Mouse (Mus musculus) limb, embryonic 13.5 days (tissue): ENCODE results near the gene Scube1. TPM values are rescaled to one million over a fixed set of nuclear protein-coding genes. Genes with fewer than 3 reads are reported as not detected.

Experiments used
- ATAC-seq: fragments of 200-750 bp; cut with Nextera tagmentation; 2 replicates; pipeline ENCODE4 v1.8.0; 2017; ENCODE audit warnings: low read depth, moderate number of reproducible peaks, moderate TSS enrichment; ENCODE audit not compliant: low FRiP score
- H3K27ac ChIP-seq: fragments of 300-500 bp; sonication (generic); 2 replicates; pipeline ENCODE4 v1.5.1; 2015; ENCODE audit warnings: inconsistent platforms, mild to moderate bottlenecking, moderate library complexity
- H3K27me3 ChIP-seq: fragments of 300-500 bp; sonication (generic); 2 replicates; pipeline ENCODE4 v1.6.1; 2015; ENCODE audit warnings: mild to moderate bottlenecking, inconsistent platforms
- H3K36me3 ChIP-seq: fragments of 300-500 bp; sonication (generic); 2 replicates; pipeline ENCODE4 v1.6.1; 2015; ENCODE audit warnings: inconsistent platforms, mild to moderate bottlenecking, moderate library complexity
- H3K4me1 ChIP-seq: fragments of 300-500 bp; sonication (generic); 2 replicates; pipeline ENCODE4 v1.6.1; 2015; ENCODE audit warnings: inconsistent platforms
- H3K4me2 ChIP-seq: fragments of 300-500 bp; sonication (generic); replicated peaks from 2 replicates; pipeline ENCODE4 v1.6.1; 2015; ENCODE audit warnings: inconsistent platforms, mild to moderate bottlenecking, moderate library complexity
- H3K4me3 ChIP-seq: fragments of 300-500 bp; sonication (generic); 2 replicates; pipeline ENCODE4 v1.5.1; 2015; ENCODE audit warnings: moderate library complexity, mild to moderate bottlenecking, inconsistent platforms
- H3K9ac ChIP-seq: fragments of 300-500 bp; sonication (generic); 2 replicates; pipeline ENCODE4 v1.6.1; 2015; ENCODE audit warnings: mild to moderate bottlenecking, inconsistent platforms
- H3K9me3 ChIP-seq: fragments of 300-500 bp; sonication (generic); 2 replicates; pipeline ENCODE4 v1.6.1; 2016; ENCODE audit warnings: inconsistent platforms
- WGBS: fragments of 180-500 bp; shearing (Covaris S2); methylation state at CpG from one replicate; pipeline ENCODE4 v1.1.7; 2015; 5-methylcytosine and 5-hydroxymethylcytosine counted together
- polyA plus RNA-seq: library from polyadenylated mRNA; unstranded; fragments of >200 nt; fragmentation: Nextera tagmentation; extraction: Ambion mirVana; gene quantifications from 2 replicates; pipeline ENCODE4 v1.2.1, GENCODE M21; 2015

Scube1 gene
- polyA plus RNA-seq, 1 experiment from 2014 or later: 22.0 TPM

DNA sequence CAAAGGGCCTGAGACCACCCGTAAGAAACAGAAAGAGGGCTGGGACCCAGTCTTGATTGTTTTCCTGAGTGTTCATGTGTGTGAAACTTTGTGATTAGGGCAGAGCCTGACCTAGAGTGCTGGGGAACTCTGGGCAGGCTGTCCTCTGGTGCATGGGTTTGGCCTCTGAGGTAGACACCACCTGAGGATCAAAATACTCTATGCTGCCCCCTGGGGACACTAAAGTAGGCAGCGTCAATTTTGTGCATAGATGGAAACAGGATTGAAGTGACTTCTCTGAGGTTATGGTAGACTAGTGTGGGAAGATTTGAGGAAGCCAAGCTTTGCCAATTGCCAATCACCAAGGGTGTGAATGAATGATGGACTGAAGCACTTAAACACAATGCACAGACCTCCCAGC, 154.2 kb downstream of the Scube1 start:
- Histone ChIP-seq H3K27me3 (no peaks in the 10 kb centered on the region), H3K9ac (no peak overlapping the region), H3K4me2 (no peak overlapping the region), H3K9me3 (no peaks in the 10 kb centered on the region), H3K27ac (no peak overlapping the region), H3K36me3 (peaks cover 19% of the 10 kb centered on the region), H3K4me3 (no peak overlapping the region), H3K4me1 (no peaks in the 10 kb centered on the region)
- ATAC-seq: no peak
- WGBS: 60% methylated on average over 2 of the region's 2 CpGs

DNA sequence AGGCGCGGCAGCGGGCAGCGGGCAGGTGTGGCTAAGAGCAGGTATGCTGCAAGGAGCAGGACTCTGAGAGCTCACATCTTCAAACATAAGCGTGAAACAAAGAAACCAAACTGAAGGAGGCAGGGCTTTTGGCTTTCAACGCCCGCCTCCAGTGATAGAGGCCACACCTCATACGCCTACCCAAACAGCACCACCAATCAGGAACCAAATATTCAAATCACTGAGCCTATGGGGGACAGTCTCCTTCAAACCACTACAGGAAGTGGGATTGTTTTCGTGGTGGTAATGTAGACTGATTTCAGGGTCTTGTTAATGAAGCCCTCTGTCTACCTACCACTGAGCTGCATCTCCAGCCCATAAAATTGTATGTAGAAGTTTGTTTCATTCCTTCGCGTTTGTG, 155.1 kb downstream of the Scube1 start:
- Histone ChIP-seq H3K4me3 (no peak overlapping the region), H3K4me1 (no peaks in the 10 kb centered on the region), H3K9ac (no peak overlapping the region), H3K9me3 (no peaks in the 10 kb centered on the region), H3K36me3 (peaks cover 9% of the 10 kb centered on the region), H3K27ac (no peak overlapping the region), H3K27me3 (no peaks in the 10 kb centered on the region), H3K4me2 (no peak overlapping the region)
- no peak for ATAC-seq
- WGBS: 63% methylated on average over 11 of the region's 11 CpGs

GRCm38 (mm10) chr15:83568544-83568943, 156.3 kb downstream of the Scube1 start:
- H3K4me2 ChIP-seq: no peak overlapping the region

DNA sequence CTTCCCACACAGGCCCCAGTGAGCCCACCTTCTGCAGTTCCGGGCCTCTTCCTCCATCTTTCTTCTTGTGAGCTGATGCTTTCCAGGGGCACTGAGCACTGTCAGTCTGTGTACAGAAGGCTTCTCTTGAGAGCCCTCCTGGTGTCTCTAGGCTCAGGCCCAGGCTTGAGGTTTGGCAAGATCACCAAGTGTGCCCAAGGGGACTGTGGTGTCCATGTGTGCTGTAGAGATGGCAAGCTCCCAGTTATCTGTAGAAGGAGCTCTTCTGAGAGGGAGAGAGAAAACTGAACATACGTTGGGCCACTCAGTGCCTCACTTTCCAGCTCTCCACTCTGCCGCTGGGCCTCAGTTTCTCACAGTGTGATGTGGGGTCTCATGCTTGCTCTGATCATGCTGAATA, 157.1 kb downstream of the Scube1 start:
- no peak for ATAC-seq
- WGBS: 84% methylated on average over 3 of the region's 3 CpGs
- H3K27ac ChIP-seq: no peak overlapping the region
- no peaks in the 10 kb centered on the region for H3K27me3 ChIP-seq
- H3K4me3 ChIP-seq: no peak overlapping the region
- no peak overlapping the region for H3K4me2 ChIP-seq
- no peaks in the 10 kb centered on the region for H3K9me3 ChIP-seq
- no peaks in the 10 kb centered on the region for H3K36me3 ChIP-seq
- no peak overlapping the region for H3K9ac ChIP-seq
- peaks cover 17% of the 10 kb centered on the region for H3K4me1 ChIP-seq

More at GRCm38 (mm10) chr15:83568544-83568943, 156.3 kb downstream of the Scube1 start:
- peaks cover 9% of the 10 kb centered on the region for H3K4me1 ChIP-seq
- H3K27me3 ChIP-seq: no peaks in the 10 kb centered on the region
- H3K36me3 ChIP-seq: no peaks in the 10 kb centered on the region
- 90% methylated on average over 5 of the region's 5 CpGs for WGBS
- H3K27ac ChIP-seq: no peak overlapping the region
- no peaks in the 10 kb centered on the region for H3K9me3 ChIP-seq
- no peak overlapping the region for H3K4me3 ChIP-seq
- ATAC-seq: no peak
- H3K9ac ChIP-seq: no peak overlapping the region

DNA sequence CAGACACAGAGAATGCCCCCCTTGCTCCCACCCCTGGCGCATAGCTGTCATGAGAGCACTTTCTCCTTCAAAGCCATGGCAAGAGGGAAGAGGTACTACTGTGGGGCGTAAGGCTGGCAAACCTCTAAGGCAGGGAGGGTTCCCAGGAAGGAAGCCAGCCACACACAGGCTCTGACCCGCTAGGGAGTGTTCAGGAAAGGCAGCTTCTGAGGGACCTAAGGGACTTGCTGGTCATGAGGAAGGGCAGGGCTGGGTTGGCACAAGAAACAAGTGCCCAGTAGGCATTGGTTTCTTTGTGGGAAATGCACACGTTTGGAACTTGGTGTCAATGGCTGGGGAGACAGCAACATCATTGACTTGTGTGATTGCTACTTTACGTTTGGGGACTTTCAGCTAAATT, 158.8 kb downstream of the Scube1 start:
- H3K36me3 ChIP-seq: no peaks in the 10 kb centered on the region
- ATAC-seq: no peak
- WGBS: 79% methylated on average over 5 of the region's 5 CpGs
- no peak overlapping the region for H3K4me3 ChIP-seq
- no peak overlapping the region for H3K9ac ChIP-seq
- no peaks in the 10 kb centered on the region for H3K9me3 ChIP-seq
- peaks cover 20% of the 10 kb centered on the region for H3K4me1 ChIP-seq
- H3K27me3 ChIP-seq: peaks cover 3% of the 10 kb centered on the region; the same call in 1 of the 2 replicates
- no peak overlapping the region for H3K4me2 ChIP-seq
- H3K27ac ChIP-seq: no peak overlapping the region; the same call in 1 of the 2 replicates

DNA sequence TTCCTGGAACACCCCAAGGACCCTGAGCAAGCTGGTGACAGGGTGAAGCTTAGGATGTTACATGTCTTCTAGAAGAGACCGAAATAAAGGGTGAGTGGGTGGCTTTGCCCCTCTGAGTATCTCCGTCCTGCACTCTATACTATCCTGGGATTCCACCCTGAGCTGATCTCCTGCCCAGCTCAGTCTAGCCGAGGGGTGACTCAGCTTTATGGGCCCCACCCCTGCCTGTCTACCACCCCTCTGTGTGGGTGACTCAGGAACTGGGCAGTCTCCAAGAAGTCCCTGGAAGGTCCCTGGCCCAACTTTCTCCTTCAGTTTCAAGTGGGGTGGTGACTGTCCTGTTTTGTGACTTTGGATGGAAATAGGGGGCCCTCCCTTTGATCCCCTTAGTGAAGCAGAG, 159.4 kb downstream of the Scube1 start:
- no peak for ATAC-seq
- no peak overlapping the region for H3K4me3 ChIP-seq
- H3K27ac ChIP-seq: no peak overlapping the region
- no peak overlapping the region for H3K9ac ChIP-seq
- no peak overlapping the region for H3K4me2 ChIP-seq
- H3K27me3 ChIP-seq: peaks cover 3% of the 10 kb centered on the region; the same call in 1 of the 2 replicates
- H3K4me1 ChIP-seq: peaks cover 20% of the 10 kb centered on the region
- 79% methylated on average over 3 of the region's 3 CpGs for WGBS
- no peaks in the 10 kb centered on the region for H3K36me3 ChIP-seq
- H3K9me3 ChIP-seq: no peaks in the 10 kb centered on the region

- ATAC-seq: no peak; the same call in 1 of the 2 replicates
- Histone ChIP-seq H3K27ac (peak overlapping the region; percentile 34; the same call in 1 of the 2 replicates), H3K4me3 (peak overlapping the region; percentile 50), H3K9me3 (no peaks in the 10 kb centered on the region), H3K4me2 (peak overlapping the region; percentile 98), H3K36me3 (no peaks in the 10 kb centered on the region), H3K4me1 (peaks cover 20% of the 10 kb centered on the region), H3K27me3 (peaks cover 3% of the 10 kb centered on the region; the same call in 1 of the 2 replicates), H3K9ac (peak overlapping the region; percentile 76)
- 2% methylated on average over 27 of the region's 27 CpGs for WGBS
Measured at GRCm38 (mm10) chr15:83563857-83564651, 160.8 kb downstream of the Scube1 start.

- H3K9me3 ChIP-seq: no peaks in the 10 kb centered on the region
- H3K4me1 ChIP-seq: peaks cover 20% of the 10 kb centered on the region
- ATAC-seq: peak; percentile 41; the same call in 1 of the 2 replicates
- no peaks in the 10 kb centered on the region for H3K36me3 ChIP-seq
- peak within 1 kb of the TSS; percentile 98 for H3K4me2 ChIP-seq
- 1% methylated on average over 28 of the region's 28 CpGs for whole genome bisulfite sequencing
- peak within 1 kb of the TSS; percentile 61 for H3K27ac ChIP-seq
- H3K27me3 ChIP-seq: peaks cover 3% of the 10 kb centered on the region; the same call in 1 of the 2 replicates
- H3K4me3 ChIP-seq: peak within 1 kb of the TSS; percentile 50
- peak within 1 kb of the TSS; percentile 76 for H3K9ac ChIP-seq
Measured at GRCm38 (mm10) chr15:83563327-83563856, 161.4 kb downstream of the Scube1 start, which contains the start of the genes Tspo and Mcat. Gene Tspo (plus strand): TSS chr15:83563592. Gene Mcat (minus strand): TSS chr15:83563787.

DNA sequence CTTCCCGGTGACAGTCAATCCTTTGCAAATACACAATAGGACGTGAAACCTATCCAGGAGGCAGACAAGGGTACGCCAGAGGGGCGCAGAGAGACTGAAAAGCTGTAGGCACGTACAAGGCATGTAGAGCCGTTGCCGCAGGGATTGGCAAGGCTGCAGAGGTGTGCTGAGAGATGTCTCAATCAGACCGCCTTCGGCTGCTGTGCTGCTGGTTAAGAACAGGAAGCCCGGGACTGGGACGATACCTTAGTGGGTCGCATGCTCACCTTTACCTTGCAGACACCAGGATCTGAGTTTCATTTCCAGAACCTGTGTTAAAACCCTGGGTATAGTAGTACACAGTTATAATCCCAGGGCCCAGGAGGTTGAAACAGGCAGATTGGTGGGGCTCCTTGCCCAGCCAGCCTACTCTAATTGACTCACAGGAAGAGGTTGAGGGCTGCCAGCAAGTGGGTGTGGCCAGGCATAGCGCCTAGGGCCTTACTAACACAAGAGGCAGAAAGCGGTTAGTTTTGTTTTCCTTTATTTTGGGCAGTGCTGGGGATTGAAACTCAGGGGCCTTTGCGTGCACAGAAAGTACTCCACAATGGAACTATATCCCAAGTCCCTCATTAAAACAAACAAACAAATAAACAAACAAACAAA, 162.1 kb downstream of the Scube1 start:
- H3K36me3 ChIP-seq: no peaks in the 10 kb centered on the region
- H3K9me3 ChIP-seq: no peaks in the 10 kb centered on the region
- H3K4me1 ChIP-seq: peaks cover 20% of the 10 kb centered on the region
- peak overlapping the region; percentile 61 for H3K27ac ChIP-seq
- ATAC-seq: peak; percentile 58; the same call in 1 of the 2 replicates
- peak overlapping the region; percentile 50 for H3K4me3 ChIP-seq
- H3K9ac ChIP-seq: peak overlapping the region; percentile 76
- peak overlapping the region; percentile 98 for H3K4me2 ChIP-seq
- 32% methylated on average over 15 of the region's 15 CpGs for WGBS
- peaks cover 3% of the 10 kb centered on the region; the same call in 1 of the 2 replicates for H3K27me3 ChIP-seq

GRCm38 (mm10) chr15:83560941-83561477, 163.8 kb downstream of the Scube1 start:
- H3K4me3 ChIP-seq: no peak overlapping the region
- H3K36me3 ChIP-seq: no peaks in the 10 kb centered on the region
- no peak overlapping the region for H3K27ac ChIP-seq
- no peaks in the 10 kb centered on the region for H3K9me3 ChIP-seq
- WGBS: 61% methylated on average over 5 of the region's 5 CpGs
- no peak overlapping the region for H3K4me2 ChIP-seq
- peaks cover 3% of the 10 kb centered on the region; the same call in 1 of the 2 replicates for H3K27me3 ChIP-seq
- H3K4me1 ChIP-seq: peaks cover 21% of the 10 kb centered on the region
- ATAC-seq: no peak
- no peak overlapping the region for H3K9ac ChIP-seq

- H3K4me3 ChIP-seq: peak overlapping the region; percentile 88
- peaks cover 24% of the 10 kb centered on the region for H3K36me3 ChIP-seq
- ATAC-seq: peak; percentile 89
- H3K4me2 ChIP-seq: peak overlapping the region; percentile 82
- peak overlapping the region; percentile 93 for H3K27ac ChIP-seq
- 0 out of 2 replicates have a peak, but pooled peaks cover 3% of the 10 kb centered on the region for H3K9me3 ChIP-seq
- WGBS: 1% methylated on average over 58 of the region's 74 CpGs
- H3K27me3 ChIP-seq: no peaks in the 10 kb centered on the region
- H3K4me1 ChIP-seq: peaks cover 10% of the 10 kb centered on the region
- peak overlapping the region; percentile 95 for H3K9ac ChIP-seq
Measured at GRCm38 (mm10) chr15:83555161-83555974, 169.5 kb downstream of the Scube1 start.
